8 mouse cellular contexts compared by ENCODE assay signal in genomic region chr13:117958496-117959421, GRCm38 (mm10).
DNase-seq lines count a peak whose midpoint lies in the region; ATAC-seq and TF ChIP-seq lines count a peak whose summit lies in the region.

No protein-coding gene starts in this region.

- TF ChIP-seq CTCF in kidney, postnatal 0 days (IDR thresholded peaks at IDR 0.05; ENCODE audit: low read depth) = no peak

- H3K4me3 ChIP-seq in kidney, postnatal 0 days (replicated peaks; ENCODE audit: low read depth, low read length) = no peak overlapping the region
- H3K4me3 ChIP-seq in hindbrain, embryonic 14.5 days (replicated peaks; ENCODE audit: low read length) = no peak overlapping the region
- H3K4me3 ChIP-seq in neural tube, embryonic 12.5 days = no peak overlapping the region

- no peaks in the 10 kb centered on the region for H3K9me3 ChIP-seq in kidney, postnatal 0 days (replicated peaks; ENCODE audit: low read length)
- H3K9me3 ChIP-seq in hindbrain, embryonic 14.5 days (ENCODE audit: control insufficient read depth, low read length) = no peaks in the 10 kb centered on the region
- H3K9me3 ChIP-seq in neural tube, embryonic 12.5 days = no peaks in the 10 kb centered on the region

- no peaks in the 10 kb centered on the region for H3K36me3 ChIP-seq in kidney, postnatal 0 days (ENCODE audit: insufficient read depth, low read length)
- no peaks in the 10 kb centered on the region for H3K36me3 ChIP-seq in hindbrain, embryonic 14.5 days (replicated peaks; ENCODE audit: control insufficient read depth, insufficient read depth)
- no peaks in the 10 kb centered on the region for H3K36me3 ChIP-seq in neural tube, embryonic 12.5 days

- H3K27me3 ChIP-seq in kidney, postnatal 0 days (ENCODE audit: insufficient read depth, low read length) = no peaks in the 10 kb centered on the region
- H3K27me3 ChIP-seq in hindbrain, embryonic 14.5 days (ENCODE audit: control insufficient read depth, insufficient read depth, low read length) = no peaks in the 10 kb centered on the region
- no peaks in the 10 kb centered on the region for H3K27me3 ChIP-seq in neural tube, embryonic 12.5 days (replicated peaks)

- WGBS in kidney, postnatal 0 days = 9% methylated on average over 18 of the region's 18 CpGs
- WGBS in hindbrain, embryonic 14.5 days = 14% methylated on average over 18 of the region's 18 CpGs
- 8% methylated on average over 18 of the region's 18 CpGs for WGBS in neural tube, embryonic 12.5 days

- peak; percentile 5 for DNase-seq in kidney, postnatal 0 days (ENCODE audit: low spot score)
- no peak for DNase-seq in kidney, postnatal 14 days
- peak; percentile 31 to 47 for DNase-seq in cerebellum, postnatal 25 days
- no peak for DNase-seq in hindbrain, embryonic 14.5 days (ENCODE audit: low spot score)
- no peak for DNase-seq in left cerebral cortex, postnatal 36 days (ENCODE audit: low spot score in 2 of 2)
- no peak for DNase-seq in frontal cortex, postnatal 14 days (ENCODE audit: low spot score in 2 of 2)
- no peak for DNase-seq in frontal cortex, postnatal 10 days (ENCODE audit: low spot score in 2 of 2)

- no peak overlapping the region for H3K9ac ChIP-seq in kidney, postnatal 0 days (ENCODE audit: low read depth, low read length)
- H3K9ac ChIP-seq in hindbrain, embryonic 14.5 days = no peak overlapping the region
- no peak overlapping the region for H3K9ac ChIP-seq in neural tube, embryonic 12.5 days

- peak; percentile 89; the same call in 1 of the 2 replicates for ATAC-seq in kidney, postnatal 0 days (replicated peaks; ENCODE audit: low FRiP score, low read depth)
- ATAC-seq in hindbrain, embryonic 14.5 days (ENCODE audit: low FRiP score) = peak; percentile 48
- ATAC-seq in neural tube, embryonic 12.5 days (ENCODE audit: low FRiP score, low read depth) = peak; percentile 82

- H3K27ac ChIP-seq in kidney, postnatal 0 days = no peak overlapping the region
- no peak overlapping the region for H3K27ac ChIP-seq in hindbrain, embryonic 14.5 days
- H3K27ac ChIP-seq in neural tube, embryonic 12.5 days = no peak overlapping the region

- intact Hi-C loops in left cerebral cortex, postnatal 36 days (cut with DNase I) = no loop called here

- H3K4me2 ChIP-seq in kidney, postnatal 0 days (ENCODE audit: low read length) = peak overlapping the region; percentile 38
- peak overlapping the region; percentile 19; the same call in 1 of the 2 replicates for H3K4me2 ChIP-seq in hindbrain, embryonic 14.5 days (replicated peaks)
- peak overlapping the region; percentile 38 for H3K4me2 ChIP-seq in neural tube, embryonic 12.5 days (replicated peaks)

- H3K4me1 ChIP-seq in kidney, postnatal 0 days (replicated peaks; ENCODE audit: insufficient read depth, low read length) = no peaks in the 10 kb centered on the region
- no peaks in the 10 kb centered on the region; the same call in 1 of the 2 replicates for H3K4me1 ChIP-seq in hindbrain, embryonic 14.5 days (replicated peaks; ENCODE audit: control insufficient read depth, insufficient read depth, low read length)
- no peaks in the 10 kb centered on the region for H3K4me1 ChIP-seq in neural tube, embryonic 12.5 days

Comparison
In these comparisons a context has a peak if more than half of its experiments do, and no peak if none do; other contexts are left out.
1. DNase-seq: peak in kidney, postnatal 0 days (single experiment) and cerebellum, postnatal 25 days (2 of 2); none in kidney, postnatal 14 days (single experiment), hindbrain, embryonic 14.5 days (single experiment), left cerebral cortex, postnatal 36 days (0 of 2), frontal cortex, postnatal 14 days (0 of 2) and frontal cortex, postnatal 10 days (0 of 2).
2. Peak in every context shown above with its lines, with median percentiles within 50 percentile points of each other: ATAC-seq and H3K4me2 ChIP-seq.